Mouse (Mus musculus) testis, postnatal 10 days (tissue): ENCODE results near the gene Tlr5.

Experiments used
- DNase-seq: peaks from one replicate; pipeline ENCODE4 v3.0.0; 2021; ENCODE audit warnings: low spot score

Tlr5 gene

GRCm38 (mm10) chr1:182954287-182955046, at the start of gene Tlr5:
Tlr5 (plus strand) TSS chr1:182954788.
- DNase-seq = peak; percentile 77

- DNase-seq = no peak
Observed at GRCm38 (mm10) chr1:182905669-182906068, 48.9 kb upstream of the Tlr5 start.

- DNase-seq = peak; percentile 89
Observed at GRCm38 (mm10) chr1:182908050-182909036, 46.2 kb upstream of the Tlr5 start.

DNA sequence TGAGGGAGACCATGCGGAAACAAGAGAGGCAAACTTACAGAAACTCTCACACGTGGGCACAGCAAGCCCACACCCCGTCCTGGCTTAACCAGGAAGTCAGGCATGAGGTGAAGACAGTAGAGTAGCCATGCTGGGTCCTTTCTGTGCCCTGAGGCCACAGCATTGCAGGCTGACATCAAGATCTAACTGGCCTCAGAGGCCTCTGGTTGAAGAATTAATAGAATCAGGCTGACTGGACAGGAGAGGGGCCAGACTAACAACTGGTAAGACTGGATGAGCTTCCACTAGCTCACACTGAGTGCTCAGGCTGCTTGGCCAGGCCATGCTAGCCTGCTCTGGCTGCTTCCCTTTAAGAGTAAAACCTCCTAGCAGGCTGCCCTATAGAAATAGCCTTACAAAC, 45.5 kb upstream of the Tlr5 start:
- peak; percentile 28 for DNase-seq

DNA sequence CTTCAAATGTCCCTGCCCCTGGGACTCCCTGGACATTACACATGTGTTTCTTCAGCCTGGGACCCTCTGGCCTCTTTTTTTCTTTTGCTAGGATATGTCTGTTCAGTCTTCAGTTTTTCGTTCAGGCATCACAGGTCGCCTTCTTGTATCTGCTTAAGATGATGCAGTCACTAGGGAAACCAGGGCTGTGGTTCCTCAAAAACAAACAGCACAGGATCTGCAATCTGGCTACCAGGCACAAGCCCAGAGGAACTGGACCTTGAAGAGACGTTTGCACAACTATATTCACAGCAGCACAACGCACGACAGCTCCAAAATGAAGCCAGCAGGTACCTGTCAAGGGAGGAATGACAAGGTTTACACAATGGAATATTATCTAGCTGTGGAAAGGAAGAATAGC, 45.0 kb upstream of the Tlr5 start:
- DNase-seq = no peak

DNA sequence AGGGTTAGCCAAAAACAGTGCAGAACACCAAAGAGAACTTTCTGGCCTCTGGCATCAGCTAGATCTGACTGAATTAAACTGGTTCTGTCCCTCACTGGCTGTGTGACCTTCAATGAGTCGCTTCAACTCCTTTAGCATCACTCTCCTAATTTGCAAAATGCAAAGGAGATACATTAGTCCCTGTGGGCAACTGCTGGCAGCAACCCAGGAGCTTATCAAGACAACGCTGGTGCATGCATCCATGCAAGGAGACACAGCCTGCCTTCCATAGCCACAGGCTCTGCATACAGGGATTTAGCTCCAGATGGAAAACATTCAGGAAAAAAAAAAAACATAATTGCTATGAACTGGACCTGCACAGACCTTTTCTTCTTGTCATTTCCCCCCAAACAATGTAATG, 42.0 kb upstream of the Tlr5 start:
- peak; percentile 37 for DNase-seq

DNA sequence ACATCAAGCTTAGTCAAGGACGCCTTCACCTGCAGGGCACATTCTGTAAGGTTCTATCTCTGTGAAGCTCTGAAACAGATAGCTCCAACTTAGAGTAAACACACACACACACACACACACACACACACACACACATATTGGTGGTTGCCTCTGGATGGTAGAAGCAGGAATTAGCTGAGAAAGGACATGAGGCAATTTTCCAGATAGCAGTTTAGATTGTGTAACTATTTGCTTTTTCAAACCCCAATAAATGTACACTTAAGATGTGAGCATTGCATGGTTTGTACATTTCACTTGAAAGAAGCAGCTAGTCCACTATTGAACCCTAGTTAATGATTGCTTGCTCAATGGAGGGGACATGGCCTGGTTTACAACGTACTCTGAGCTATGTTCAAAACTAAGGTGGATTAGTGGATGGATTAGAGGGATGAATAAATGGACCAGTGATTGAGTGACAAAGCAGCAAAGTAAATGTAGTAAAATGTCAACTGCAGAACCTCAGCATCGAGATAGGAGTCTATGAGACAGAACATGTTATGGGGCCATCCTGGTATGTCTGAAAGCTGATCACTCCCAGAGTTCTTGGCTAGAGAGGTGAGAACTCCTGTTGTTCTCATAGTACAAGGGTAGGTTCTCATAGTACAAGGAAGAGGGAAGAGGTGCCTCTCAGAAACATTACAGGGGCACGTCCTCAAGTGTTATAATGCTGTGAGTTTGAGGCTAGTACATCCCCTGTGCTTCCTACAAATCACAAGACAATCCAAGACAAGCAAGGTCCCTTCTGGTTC, 40.3 kb upstream of the Tlr5 start:
- peak; percentile 3 for DNase-seq

DNA sequence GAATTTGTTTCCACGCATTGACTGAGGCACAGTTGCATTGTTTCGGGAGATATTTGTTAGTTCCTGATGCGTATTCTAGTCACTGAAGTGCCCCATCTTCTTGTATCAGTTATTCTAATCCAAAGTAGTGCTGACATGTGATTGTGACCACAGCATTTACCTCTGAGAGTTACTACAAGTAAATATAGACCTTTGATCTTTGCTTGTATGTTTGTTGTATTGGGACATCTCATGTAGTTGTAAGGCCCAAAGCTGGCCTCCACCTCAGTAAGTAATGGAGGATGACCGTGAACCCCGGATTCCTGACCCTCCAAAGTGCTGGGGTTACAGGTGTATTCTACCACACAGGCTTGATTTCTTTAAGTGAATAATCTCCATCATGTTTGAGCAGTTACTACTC, 38.4 kb upstream of the Tlr5 start:
- DNase-seq = no peak

DNA sequence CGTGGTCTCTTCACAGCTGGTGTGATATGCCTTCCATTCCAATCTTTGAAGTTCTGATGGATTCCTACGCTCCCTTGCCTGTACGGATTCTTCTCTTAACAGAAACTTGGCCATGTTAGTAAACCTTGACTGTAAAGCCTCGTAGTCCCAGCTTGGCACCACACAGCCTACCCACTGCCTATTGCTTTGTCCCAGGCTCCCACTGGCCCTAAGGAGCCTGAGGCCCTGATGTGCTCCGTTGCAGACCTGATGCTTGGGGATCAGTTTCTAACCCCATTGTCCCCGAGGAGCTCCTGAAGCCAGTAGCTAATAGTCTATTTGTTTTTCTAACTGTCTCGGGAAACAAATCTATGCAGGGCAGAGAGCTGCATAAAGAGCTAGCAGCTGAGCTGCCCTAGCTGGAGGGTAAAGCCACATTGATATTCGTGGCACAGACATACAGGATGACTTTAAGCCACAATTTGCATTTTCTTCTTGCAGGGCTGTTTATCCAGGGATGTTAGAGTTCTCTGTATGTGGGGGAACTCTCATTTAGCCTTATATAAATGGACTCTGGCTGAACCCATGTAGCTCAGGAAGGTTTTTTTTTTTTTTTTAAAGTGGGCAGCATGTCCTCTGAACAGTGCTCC, 35.8 kb upstream of the Tlr5 start:
- no peak for DNase-seq

- DNase-seq = no peak
Observed at GRCm38 (mm10) chr1:182922824-182923223, 31.8 kb upstream of the Tlr5 start.

GRCm38 (mm10) chr1:182926465-182926864, 28.1 kb upstream of the Tlr5 start:
- DNase-seq = no peak

DNA sequence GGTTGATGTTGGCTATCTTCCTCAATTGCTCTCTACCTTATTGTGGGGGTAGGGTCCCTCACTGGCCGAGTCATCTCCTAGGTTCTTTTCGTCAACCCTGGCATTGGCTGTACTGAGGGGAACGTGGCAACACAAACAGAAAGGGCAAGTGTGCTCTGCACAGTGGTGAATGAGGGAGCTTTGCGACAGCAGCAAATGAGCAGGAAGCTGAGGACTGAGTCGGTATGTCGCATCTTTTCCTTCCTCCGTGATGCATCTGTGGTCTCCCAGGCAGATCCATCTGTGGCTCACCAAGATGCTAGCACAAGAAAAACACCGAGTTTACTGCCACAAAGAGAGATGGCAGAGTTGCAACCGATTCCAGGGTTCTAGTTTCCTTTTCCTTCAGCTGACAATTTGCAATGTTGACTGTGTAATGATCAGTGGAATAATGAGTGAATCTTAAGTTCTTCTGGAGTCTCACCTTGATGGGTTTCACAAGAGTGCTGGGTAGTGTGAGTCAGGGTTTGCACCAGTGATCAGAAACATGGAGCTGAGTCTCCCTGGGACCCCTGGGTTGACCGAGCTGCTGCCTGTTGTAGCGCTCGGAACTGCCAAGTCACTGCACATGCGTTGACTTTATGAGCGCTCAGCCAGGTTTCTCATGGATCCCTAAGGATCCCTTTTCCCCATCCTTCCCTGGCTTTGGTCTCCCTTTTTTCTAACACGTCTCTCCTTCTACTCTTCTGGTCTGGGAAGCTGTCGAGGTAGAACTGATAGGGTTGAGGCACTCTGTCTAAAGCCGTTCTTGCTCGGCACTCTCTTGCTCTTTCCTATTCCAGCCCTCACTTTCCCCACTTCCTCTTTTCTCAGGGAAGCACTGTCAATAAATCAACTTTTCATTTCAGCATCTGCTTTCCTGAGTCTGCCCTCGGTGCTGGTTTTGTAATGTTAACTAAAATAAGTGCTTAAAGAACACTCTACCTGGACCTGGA, 26.4 kb upstream of the Tlr5 start:
- no peak for DNase-seq

- no peak for DNase-seq
Observed at GRCm38 (mm10) chr1:182935469-182935868, 19.1 kb upstream of the Tlr5 start.

DNA sequence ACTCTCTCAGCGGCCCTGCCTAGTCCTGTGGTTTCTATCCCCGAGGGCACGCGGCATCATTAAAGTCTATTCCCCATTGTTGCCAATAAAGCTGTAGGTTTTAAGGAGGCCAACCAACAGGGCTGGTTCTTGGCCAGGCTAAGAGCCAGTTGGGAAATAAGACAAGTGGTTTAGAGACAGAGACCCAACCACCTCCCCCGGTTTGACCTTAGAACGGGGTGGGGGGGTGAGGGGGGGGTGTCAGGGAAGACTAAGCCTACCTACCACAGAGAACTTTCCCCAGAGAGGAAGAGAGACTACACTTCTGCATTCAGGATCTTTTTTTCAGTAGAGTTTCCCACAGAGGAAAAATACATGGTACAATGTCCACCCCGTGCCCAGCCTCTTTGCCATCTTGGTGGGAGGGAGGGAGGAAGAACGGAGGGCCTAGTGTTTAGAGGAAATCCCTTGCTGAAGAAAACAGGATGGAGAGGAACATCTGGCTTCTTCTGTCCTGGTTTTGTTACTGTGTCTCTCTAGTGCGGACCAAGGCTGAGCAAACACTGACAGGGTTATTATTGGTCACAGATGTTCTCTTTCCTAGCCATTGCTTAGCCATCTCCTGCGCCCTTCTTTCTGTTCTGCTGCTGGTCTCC, 17.0 kb upstream of the Tlr5 start:
- no peak for DNase-seq

DNA sequence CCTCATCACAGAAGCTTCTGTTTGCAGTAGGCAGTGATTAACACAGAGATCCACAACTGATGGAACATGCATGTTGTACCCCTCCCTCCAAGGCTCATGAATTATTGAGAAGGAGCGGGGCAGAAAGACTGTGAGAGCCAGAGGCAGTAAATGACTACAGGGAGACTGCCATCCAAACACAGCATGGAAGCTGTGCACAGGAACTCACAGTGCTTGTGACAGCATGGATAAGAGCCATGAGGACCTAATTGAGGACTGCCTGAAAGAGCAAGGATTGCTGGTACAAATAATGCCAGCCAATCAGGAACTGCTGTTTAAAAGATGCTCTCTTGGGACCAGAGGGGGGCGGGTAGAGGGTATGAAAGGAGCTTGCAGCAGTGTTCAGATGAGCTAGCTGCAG, 12.7 kb upstream of the Tlr5 start:
- no peak for DNase-seq

GRCm38 (mm10) chr1:182943911-182944310, 10.7 kb upstream of the Tlr5 start:
- no peak for DNase-seq

DNA sequence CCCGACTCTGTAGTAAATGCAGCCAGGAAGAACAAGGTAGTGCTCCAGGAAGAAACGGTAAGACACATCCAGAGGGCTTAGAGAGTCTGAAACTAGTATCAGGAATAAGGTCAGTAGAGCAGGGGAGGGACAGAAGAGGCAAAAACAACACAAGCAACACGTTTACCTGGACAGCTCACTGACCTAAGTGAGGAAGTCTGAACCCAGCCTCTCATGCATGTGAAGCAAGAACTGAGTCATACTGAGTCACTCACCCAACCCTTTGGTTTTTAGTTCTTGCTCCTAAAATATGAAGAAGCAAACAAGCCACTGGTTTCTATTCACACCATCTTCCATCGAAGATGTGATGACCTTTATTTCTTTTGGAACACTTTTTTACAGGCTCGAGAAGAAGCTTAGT, 9.9 kb upstream of the Tlr5 start:
- DNase-seq = no peak

GRCm38 (mm10) chr1:182945561-182945960, 9.0 kb upstream of the Tlr5 start:
- DNase-seq = no peak

- no peak for DNase-seq
Observed at GRCm38 (mm10) chr1:182951298-182951697, 3.3 kb upstream of the Tlr5 start.

DNA sequence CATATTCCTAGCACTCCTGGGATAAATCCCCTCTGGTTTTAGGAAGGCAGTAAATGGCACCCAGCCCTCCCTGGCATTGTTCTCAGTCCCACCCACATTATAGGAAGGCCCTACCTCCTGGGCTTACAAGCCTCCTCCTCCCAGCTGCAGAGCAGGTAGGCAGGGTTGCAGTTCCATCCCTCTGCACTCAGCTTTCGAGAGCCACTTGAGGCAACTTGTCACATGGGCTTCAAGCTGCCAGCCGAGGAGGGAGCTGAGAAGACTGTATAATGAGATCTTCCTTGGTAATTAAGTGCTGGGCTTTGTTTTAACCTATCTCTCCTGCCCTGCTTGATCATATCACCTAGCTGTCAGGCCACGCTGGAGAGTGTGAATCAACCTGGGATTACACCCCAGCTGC, 1.4 kb upstream of the Tlr5 start:
- DNase-seq = no peak
